Mouse (Mus musculus) heart, adult 2 months (tissue): ENCODE measurements around the gene Prss50. TPM values are rescaled to one million over a fixed set of nuclear protein-coding genes. Genes with fewer than 3 reads are reported as not detected.

Source experiments
- DNase-seq, 2 experiments: peaks; one replicate each; pipeline ENCODE4 v3.0.0; 2021
- H3K27ac ChIP-seq: fragments of 200-600 bp; 2 replicates; pipeline ENCODE4 v1.8.1; 2022
- H3K27me3 ChIP-seq: fragments of 200-500 bp; 2 replicates; pipeline ENCODE4 v1.6.1; 2012; ENCODE audit warnings: mild to moderate bottlenecking, low read length, inconsistent platforms, mixed read lengths; ENCODE audit not compliant: control insufficient read depth, insufficient read depth
- H3K36me3 ChIP-seq: fragments of 200-500 bp; 2 replicates; pipeline ENCODE4 v1.6.1; 2012; ENCODE audit warnings: low read length, inconsistent platforms; ENCODE audit not compliant: control insufficient read depth, insufficient read depth
- H3K4me1 ChIP-seq: fragments of 200-500 bp; 2 replicates; pipeline ENCODE4 v1.6.1; 2011; ENCODE audit warnings: low read length; ENCODE audit not compliant: control insufficient read depth, insufficient read depth
- H3K4me3 ChIP-seq: fragments of 200-600 bp; 2 replicates; pipeline ENCODE4 v1.8.1; 2022
- H3K79me2 ChIP-seq: fragments of 200-500 bp; replicated peaks from 2 replicates; pipeline ENCODE4 v1.6.1; 2012; ENCODE audit warnings: mild to moderate bottlenecking, inconsistent platforms, low read length, moderate library complexity, mixed read lengths; ENCODE audit not compliant: control insufficient read depth, insufficient read depth
- H3K9ac ChIP-seq: fragments of 200-500 bp; 2 replicates; pipeline ENCODE4 v1.6.1; 2012; ENCODE audit warnings: low read depth, mild to moderate bottlenecking, control low read depth, inconsistent platforms, low read length, mixed read lengths
- CTCF ChIP-seq: fragments of 200-600 bp; IDR thresholded peaks from 2 replicates; pipeline ENCODE4 v1.8.1; 2022; ENCODE audit warnings: antibody characterized with exemption, mild to moderate bottlenecking, moderate library complexity
- EP300 ChIP-seq: fragments of 200-500 bp; IDR thresholded peaks from 2 replicates; pipeline ENCODE4 v1.6.1; 2011; ENCODE audit warnings: low read depth, low read length, control low read depth; ENCODE audit not compliant: insufficient read depth
- POLR2A ChIP-seq: fragments of 200-500 bp; IDR thresholded peaks from 2 replicates; pipeline ENCODE4 v1.6.1; 2011; ENCODE audit warnings: mild to moderate bottlenecking, low read depth, low read length, control low read depth; ENCODE audit not compliant: insufficient read depth
- WGBS: fragments of 180-500 bp; shearing (Covaris S2); methylation state at CpG from one replicate; pipeline ENCODE4 v1.1.7; 2018; 5-methylcytosine and 5-hydroxymethylcytosine counted together
- intact Hi-C: fragments of 180-260 bp; cut with DNase I; formaldehyde crosslinking; loops from one replicate; pipeline ENCODE4 v1.15.1; 2025
- polyA plus RNA-seq: library from polyadenylated mRNA; depleted of rRNA; stranded (reverse); fragments of >200 nt; gene quantifications from 2 replicates; pipeline ENCODE4 v1.2.3, GENCODE M21; 2012
- total RNA-seq, 2 experiments: library from RNA; stranded (reverse); gene quantifications; 2 replicates each; pipeline ENCODE4 v1.2.3; 2021

Gene Prss50
- total and polyA plus RNA-seq, 3 experiments, result not detected

- no peaks in the 10 kb centered on the region for H3K36me3 ChIP-seq
- no peaks in the 10 kb centered on the region for H3K79me2 ChIP-seq
- H3K4me1 ChIP-seq, result peaks cover 12% of the 10 kb centered on the region
- no peak overlapping the region for H3K27ac ChIP-seq
- TF ChIP-seq CTCF, result no peak
- no peak for TF ChIP-seq POLR2A
- TF ChIP-seq EP300, result no peak
- no peaks in the 10 kb centered on the region for H3K27me3 ChIP-seq
- 64% methylated on average over 5 of the region's 6 CpGs for WGBS
- no peak overlapping the region for H3K4me3 ChIP-seq
- intact Hi-C loops, result no loop called here
- H3K9ac ChIP-seq, result no peak overlapping the region
- DNase-seq, result no peak
Observed at GRCm38 (mm10) chr9:110875288-110875695, 17.5 kb downstream of the Prss50 start.

DNA sequence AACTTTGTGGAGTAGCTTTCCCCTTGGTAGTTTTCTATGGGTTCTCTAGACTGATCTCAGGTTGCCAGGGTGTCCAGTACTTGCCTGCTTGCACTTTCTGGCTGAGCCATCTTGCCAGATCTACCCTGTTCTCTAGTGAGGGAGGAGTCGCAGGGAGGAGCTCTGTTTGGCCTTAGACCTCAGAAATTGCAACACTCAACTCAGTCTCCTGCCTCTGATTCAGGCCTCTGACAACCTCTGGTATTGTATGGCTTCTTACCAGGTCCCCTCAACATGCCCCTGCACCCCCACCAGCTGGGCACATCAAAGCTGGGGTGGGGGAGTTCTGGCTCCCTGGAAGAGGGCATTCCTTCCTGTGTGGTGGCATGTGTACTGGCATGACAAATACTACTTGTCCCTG is 19.6 kb downstream of the Prss50 start:
- no peaks in the 10 kb centered on the region for H3K36me3 ChIP-seq
- intact Hi-C loops, result no loop called here
- H3K27ac ChIP-seq, result peak overlapping the region; percentile 47
- peaks cover 15% of the 10 kb centered on the region for H3K4me1 ChIP-seq
- DNase-seq, result peak in 1 of 2 experiments; percentile 43
- no peak overlapping the region for H3K9ac ChIP-seq
- TF ChIP-seq EP300, result no peak
- no peak for TF ChIP-seq POLR2A
- no peak for TF ChIP-seq CTCF
- no peak overlapping the region for H3K4me3 ChIP-seq
- no peaks in the 10 kb centered on the region for H3K79me2 ChIP-seq
- 90% methylated on average over 1 of the region's 1 CpGs for WGBS
- H3K27me3 ChIP-seq, result no peaks in the 10 kb centered on the region

DNA sequence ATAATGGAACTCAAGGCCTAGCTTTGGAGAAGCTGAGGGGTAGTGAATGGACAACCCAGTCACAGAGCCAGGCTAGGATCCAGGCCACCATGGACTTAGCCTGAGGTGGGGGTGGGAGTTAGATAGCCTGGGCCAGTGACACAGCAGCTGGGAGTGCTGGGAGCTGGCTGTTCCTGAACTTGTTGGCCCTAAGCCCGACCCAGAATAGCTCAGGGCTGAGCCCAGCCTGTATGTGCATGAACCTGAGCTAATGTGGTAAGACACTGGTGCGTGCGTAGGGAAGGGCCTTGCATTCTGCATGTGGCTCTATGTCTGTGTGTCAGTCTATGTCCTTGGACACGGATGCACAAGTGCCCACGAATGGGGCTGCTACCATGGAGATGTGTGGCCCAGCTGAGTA is 20.1 kb downstream of the Prss50 start:
- intact Hi-C loops, result no loop called here

GRCm38 (mm10) chr9:110879191-110879920 is 21.6 kb downstream of the Prss50 start, which contains the start of gene Als2cl:
TSS of gene Als2cl (plus strand) at chr9:110879870.
- no peak for TF ChIP-seq POLR2A
- TF ChIP-seq CTCF, result no peak
- TF ChIP-seq EP300, result no peak
- Histone ChIP-seq H3K27ac (peak within 1 kb of the TSS; percentile 98), H3K36me3 (no peaks in the 10 kb centered on the region), H3K79me2 (no peaks in the 10 kb centered on the region), H3K4me1 (peaks cover 18% of the 10 kb centered on the region), H3K27me3 (no peaks in the 10 kb centered on the region), H3K9ac (peak within 1 kb of the TSS; percentile 80), H3K4me3 (peak within 1 kb of the TSS; percentile 90)
- DNase-seq, result peak; percentile 52 to 64
- WGBS, result 16% methylated on average over 12 of the region's 12 CpGs
- intact Hi-C loops, result no loop called here

More for the DNA sequence above, 20.1 kb downstream of the Prss50 start:
- Histone ChIP-seq H3K36me3 (no peaks in the 10 kb centered on the region), H3K9ac (no peak overlapping the region), H3K27me3 (no peaks in the 10 kb centered on the region), H3K4me3 (no peak overlapping the region), H3K4me1 (peaks cover 18% of the 10 kb centered on the region), H3K79me2 (no peaks in the 10 kb centered on the region), H3K27ac (peak overlapping the region; percentile 47)
- WGBS, result 38% methylated on average over 5 of the region's 5 CpGs
- no peak for TF ChIP-seq CTCF
- TF ChIP-seq EP300, result peak; percentile 89
- peak; percentile 59 for TF ChIP-seq POLR2A
- DNase-seq, result peak; percentile 81 to 89

DNA sequence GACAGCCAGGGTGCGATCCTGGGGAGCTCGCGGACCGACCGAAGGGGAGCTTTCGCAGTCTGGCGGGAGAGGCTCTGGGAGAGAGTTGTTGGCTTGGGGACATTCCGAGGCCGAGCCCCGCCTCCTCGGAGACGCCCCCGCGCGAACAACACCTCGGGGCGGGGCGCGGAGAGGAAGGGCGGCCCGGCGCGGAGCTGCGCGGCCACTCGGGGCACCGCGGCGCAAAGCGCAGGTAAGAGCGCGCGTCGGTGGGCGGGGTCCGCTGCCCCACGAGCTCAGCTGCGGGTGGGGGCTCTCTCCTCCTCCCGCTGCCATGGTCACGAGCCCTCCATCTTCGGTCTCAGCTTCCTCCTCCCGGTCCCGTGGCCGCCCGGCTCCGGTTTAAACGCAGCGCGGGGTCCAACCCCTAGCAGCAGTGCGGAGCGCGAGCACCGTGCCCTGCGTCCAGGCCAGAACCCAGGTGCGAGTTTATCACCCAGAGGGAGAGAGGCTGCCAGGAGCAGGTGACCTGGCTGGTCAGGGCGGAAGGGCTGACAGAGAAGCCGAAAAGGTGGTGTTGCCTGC is 22.3 kb downstream of the Prss50 start, which contains the start of gene Tmie:
Tmie (minus strand) TSS at position 116 of the 564 bp plus-strand sequence.
- peak within 1 kb of the TSS; percentile 80 for H3K9ac ChIP-seq
- TF ChIP-seq POLR2A, result peak; percentile 95
- TF ChIP-seq EP300, result peak; percentile 53; the same call in 1 of the 2 replicates
- peak; percentile 25 for TF ChIP-seq CTCF
- under 1% methylated on average over 57 of the region's 57 CpGs for WGBS
- H3K79me2 ChIP-seq, result no peaks in the 10 kb centered on the region
- peaks cover 18% of the 10 kb centered on the region for H3K4me1 ChIP-seq
- no peaks in the 10 kb centered on the region for H3K27me3 ChIP-seq
- intact Hi-C loops, result loop anchor here (2.0 kb wide), 2 partner anchors 41 to 111 kb away; partner anchors contain the start of gene Rtp3
- peak; percentile 90 to 91 for DNase-seq
- H3K27ac ChIP-seq, result peak within 1 kb of the TSS; percentile 98
- no peaks in the 10 kb centered on the region for H3K36me3 ChIP-seq
- peak within 1 kb of the TSS; percentile 90 for H3K4me3 ChIP-seq

- intact Hi-C loops, result loop anchor here (2.0 kb wide), 2 partner anchors 40 to 110 kb away; partner anchors contain the start of gene Rtp3
- no peaks in the 10 kb centered on the region for H3K36me3 ChIP-seq
- H3K9ac ChIP-seq, result peak overlapping the region; percentile 70
- DNase-seq, result no peak
- TF ChIP-seq POLR2A (no peak), CTCF (no peak), EP300 (no peak)
- 41% methylated on average over 4 of the region's 4 CpGs for WGBS
- peaks cover 18% of the 10 kb centered on the region for H3K4me1 ChIP-seq
- H3K27ac ChIP-seq, result peak overlapping the region; percentile 98
- H3K27me3 ChIP-seq, result no peaks in the 10 kb centered on the region
- peak overlapping the region; percentile 90 for H3K4me3 ChIP-seq
- H3K79me2 ChIP-seq, result no peaks in the 10 kb centered on the region
Observed at GRCm38 (mm10) chr9:110880772-110881171, 23.0 kb downstream of the Prss50 start.
